Mouse (Mus musculus): ENCODE measurements at regions not wholly inside any gene's neighbourhood (a gene's known extent, or its start where the extent isn't known, plus 50 kb on each side); places are given as distances from the start of the nearest gene placed in this dataset.

- DNase-seq (ENCODE audit: extremely low spot score in 1 of 2, low spot score in 1 of 2) = no peak
These were observed 75.6 kb downstream of the Oxgr1 start for GRCm38 (mm10) chr14:119966666-119967065.

GRCm38 (mm10) chr14:119965842-119966483 lies 76.3 kb downstream of the Oxgr1 start:
- DNase-seq (ENCODE audit: extremely low spot score in 1 of 2, low spot score in 1 of 2) = peak in 1 of 2 experiments; percentile 36

- DNase-seq (ENCODE audit: extremely low spot score in 1 of 2, low spot score in 1 of 2) = no peak
These were observed 78.5 kb downstream of the Oxgr1 start for GRCm38 (mm10) chr14:119963741-119964140.

GRCm38 (mm10) chr14:119953861-119954260 lies 88.4 kb downstream of the Oxgr1 start:
- DNase-seq (ENCODE audit: extremely low spot score in 1 of 2, low spot score in 1 of 2) = no peak

GRCm38 (mm10) chr14:119952877-119953624 lies 89.2 kb downstream of the Oxgr1 start:
- no peak for DNase-seq (ENCODE audit: extremely low spot score in 1 of 2, low spot score in 1 of 2)
